9 mouse cellular contexts compared by ENCODE assay signal in the genomic region with DNA sequence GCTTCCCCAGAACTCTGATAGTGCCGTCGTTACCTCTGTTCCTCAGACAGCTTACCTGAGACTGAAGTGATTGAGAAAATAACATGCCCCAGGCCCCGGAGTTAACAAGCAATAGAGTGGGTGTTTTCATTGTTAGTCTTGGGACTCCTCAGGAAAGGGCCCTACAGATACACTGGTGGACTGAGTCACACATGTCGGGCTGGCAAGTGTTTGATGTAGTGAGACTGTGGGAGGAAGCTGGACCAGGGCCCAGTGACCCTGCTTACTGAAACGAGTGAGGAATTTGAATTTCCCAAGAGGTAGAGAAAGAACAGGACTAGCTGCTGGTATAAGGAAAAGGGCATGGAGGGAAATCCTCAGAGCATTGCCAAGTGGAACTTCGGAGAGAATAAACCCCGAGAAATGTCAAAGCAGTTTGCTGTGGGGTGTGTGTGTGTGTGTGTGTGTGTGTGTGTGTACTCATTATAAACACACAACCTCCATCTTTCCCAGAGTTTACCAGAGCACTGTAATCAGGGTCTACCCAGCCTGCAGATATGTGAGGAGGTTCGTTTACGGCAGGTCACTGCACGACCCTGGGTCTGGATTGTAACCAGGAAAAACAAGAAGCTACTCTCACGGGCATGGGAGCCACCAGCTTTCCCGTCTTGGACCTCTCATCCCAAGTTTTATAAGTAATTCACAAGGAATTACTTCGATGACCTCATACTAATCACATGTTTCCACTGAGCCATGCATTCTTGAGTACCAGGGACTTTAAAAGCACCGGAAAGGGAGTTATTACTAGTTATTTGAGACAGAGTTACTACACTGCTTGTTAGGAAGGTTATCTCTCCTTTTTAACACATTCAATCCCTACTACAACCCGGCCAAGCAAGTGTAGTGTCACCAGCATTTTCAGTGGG. TPM values are rescaled to one million over a fixed set of nuclear protein-coding genes. Genes with fewer than 3 reads are reported as not detected.
A peak's percentile ranks its signal among the peaks of the same experiment; 100 is the strongest.
DNase-seq lines count a peak whose midpoint lies in the region; ATAC-seq lines count a peak whose summit lies in the region.
"Had no signal": no experiment of that assay in that cellular context is flagged by ENCODE, and none has a peak within 500 bp of the region (broad histone marks: within the 10 kb centered on the region; RNA-seq: fewer than 3 reads in every experiment).

No protein-coding gene starts in this region.

- H3K36me3 ChIP-seq in forebrain, embryonic 14.5 days (ENCODE audit: control insufficient read depth, insufficient read depth, low read length), result no peaks in the 10 kb centered on the region
- H3K36me3 ChIP-seq in forebrain, embryonic 12.5 days (replicated peaks), result no peaks in the 10 kb centered on the region
- H3K36me3 ChIP-seq: liver, embryonic 13.5 days had no signal

- no peak overlapping the region for H3K27ac ChIP-seq in forebrain, embryonic 14.5 days (ENCODE audit: low read depth, low read length)
- H3K27ac ChIP-seq in forebrain, embryonic 12.5 days, result no peak overlapping the region
- H3K27ac ChIP-seq: liver, embryonic 13.5 days had no signal

- no peaks in the 10 kb centered on the region for H3K27me3 ChIP-seq in forebrain, embryonic 14.5 days (replicated peaks; ENCODE audit: control insufficient read depth, insufficient read depth, low read length)
- no peaks in the 10 kb centered on the region; the same call in 1 of the 2 replicates for H3K27me3 ChIP-seq in forebrain, embryonic 12.5 days
- H3K27me3 ChIP-seq: liver, embryonic 13.5 days had no signal

- H3K4me1 ChIP-seq in forebrain, embryonic 14.5 days (ENCODE audit: control insufficient read depth, insufficient read depth, low read length), result no peaks in the 10 kb centered on the region; the same call in 1 of the 2 replicates
- H3K4me1 ChIP-seq in forebrain, embryonic 12.5 days, result no peaks in the 10 kb centered on the region
- H3K4me1 ChIP-seq: liver, embryonic 13.5 days had no signal

- DNase-seq in forebrain, embryonic 14.5 days (ENCODE audit: low spot score), result peak; percentile 64
- DNase-seq in 3T3-L1 (ENCODE audit: low read depth, low spot score), result peak; percentile 99
- DNase-seq in heart, adult 9 months (ENCODE audit: low spot score in 2 of 2), result peak; percentile 21 to 34
- DNase-seq in kidney, postnatal 10 days, result peak; percentile 61
- no peak for DNase-seq in embryo, embryonic 10 days (ENCODE audit: low spot score)
- no peak for DNase-seq in thymus, postnatal 14 days
- no peak for DNase-seq in cerebellum, adult 11 months
- DNase-seq: liver, embryonic 13.5 days had no signal

- H3K4me2 ChIP-seq in forebrain, embryonic 14.5 days (ENCODE audit: low read length), result no peak overlapping the region
- no peak overlapping the region for H3K4me2 ChIP-seq in forebrain, embryonic 12.5 days
- H3K4me2 ChIP-seq: liver, embryonic 13.5 days had no signal

- no peaks in the 10 kb centered on the region for H3K9me3 ChIP-seq in forebrain, embryonic 14.5 days (replicated peaks; ENCODE audit: control insufficient read depth, low read length)
- H3K9me3 ChIP-seq in forebrain, embryonic 12.5 days, result no peaks in the 10 kb centered on the region
- H3K9me3 ChIP-seq: liver, embryonic 13.5 days had no signal

- H3K9ac ChIP-seq in forebrain, embryonic 14.5 days (ENCODE audit: low read length), result no peak overlapping the region
- no peak overlapping the region for H3K9ac ChIP-seq in forebrain, embryonic 12.5 days
- H3K9ac ChIP-seq: liver, embryonic 13.5 days had no signal

- peak; percentile 75 for ATAC-seq in forebrain, embryonic 14.5 days
- ATAC-seq in forebrain, embryonic 12.5 days (ENCODE audit: low FRiP score), result no peak

- 61% methylated on average over 15 of the region's 15 CpGs for WGBS in forebrain, embryonic 14.5 days
- 79% methylated on average over 15 of the region's 15 CpGs for WGBS in forebrain, embryonic 12.5 days

- H3K4me3 ChIP-seq in forebrain, embryonic 14.5 days (ENCODE audit: low read depth, low read length), result no peak overlapping the region
- H3K4me3 ChIP-seq in forebrain, embryonic 12.5 days (replicated peaks), result no peak overlapping the region
- H3K4me3 ChIP-seq: liver, embryonic 13.5 days had no signal

RNA-seq across cellular contexts. Expression of a gene that starts 20.4 kb away (rescaled TPM):
- polyA plus RNA-seq in forebrain, embryonic 14.5 days (2014; fragmentation: Nextera tagmentation; extraction: Ambion mirVana), result 5.1 and 5.4 TPM in 2 replicates
- 14.1 and 15.5 TPM in 2 replicates for polyA plus RNA-seq in forebrain, embryonic 12.5 days (2016; fragmentation: Nextera tagmentation; extraction: Ambion mirVana)

RNA-seq across cellular contexts. Expression of a gene that starts 23.6 kb away (rescaled TPM):
- 111 and 118 TPM in 2 replicates for polyA plus RNA-seq in forebrain, embryonic 14.5 days (2014; fragmentation: Nextera tagmentation; extraction: Ambion mirVana)
- 78.1 and 78.2 TPM in 2 replicates for polyA plus RNA-seq in forebrain, embryonic 12.5 days (2016; fragmentation: Nextera tagmentation; extraction: Ambion mirVana)

Comparison
In these comparisons a context has a peak if more than half of its experiments do, and no peak if none do; other contexts are left out.
1. DNase-seq: peak in forebrain, embryonic 14.5 days (single experiment), 3T3-L1 (single experiment), heart, adult 9 months (2 of 2) and kidney, postnatal 10 days (single experiment); none in embryo, embryonic 10 days (single experiment), thymus, postnatal 14 days (single experiment) and cerebellum, adult 11 months (single experiment).